11 mouse cellular contexts compared by ENCODE assay signal in genomic region chr1:144306284-144306683, GRCm38 (mm10). TPM values are rescaled to one million over a fixed set of nuclear protein-coding genes. Genes with fewer than 3 reads are reported as not detected.
DNase-seq lines count a peak whose midpoint lies in the region; ATAC-seq and TF ChIP-seq lines count a peak whose summit lies in the region.
"Had no signal": no experiment of that assay in that cellular context is flagged by ENCODE, and none has a peak within 500 bp of the region (broad histone marks: within the 10 kb centered on the region; RNA-seq: fewer than 3 reads in every experiment).

No protein-coding gene starts in this region.

- intact Hi-C loops in left cerebral cortex, adult 2 months (cut with DNase I) = no loop called here

- peak overlapping the region; percentile 33; the same call in 1 of the 2 replicates for H3K27ac ChIP-seq in stomach, embryonic 14.5 days (ENCODE audit: low read length)
- no peak overlapping the region for H3K27ac ChIP-seq in left cerebral cortex, adult 2 months
- H3K27ac ChIP-seq in midbrain, embryonic 10.5 days (replicated peaks) = no peak overlapping the region
- H3K27ac ChIP-seq: lung, embryonic 15.5 days had no signal

- ATAC-seq in stomach, embryonic 14.5 days (ENCODE audit: insufficient number of reproducible peaks, insufficient read depth, low FRiP score, low read depth) = peak; percentile 69; the same call in 1 of the 2 replicates

- DNase-seq in gastrocnemius, postnatal 10 days = peak; percentile 36
- no peak for DNase-seq in gastrocnemius, adult 8-10 months (ENCODE audit: low spot score in 2 of 2)
- peak; percentile 13 for DNase-seq in lung, postnatal 10 days
- no peak for DNase-seq in lung, postnatal 36 days
- DNase-seq in forelimb bud, embryonic 11.5 days (ENCODE audit: low read depth, low spot score) = peak; percentile 34
- no peak for DNase-seq in left cerebral cortex, adult 2 months (ENCODE audit: extremely low spot score in 1 of 2, low spot score in 2 of 2)
- no peak for DNase-seq in midbrain, embryonic 10.5 days (ENCODE audit: low spot score)
- DNase-seq: kidney, postnatal 36 days had no signal

- H3K4me3 ChIP-seq in stomach, embryonic 14.5 days (ENCODE audit: low read depth, low read length) = no peak overlapping the region
- H3K4me3 ChIP-seq in left cerebral cortex, adult 2 months = no peak overlapping the region
- H3K4me3 ChIP-seq in midbrain, embryonic 10.5 days = no peak overlapping the region
- H3K4me3 ChIP-seq: lung, embryonic 15.5 days had no signal

- no peaks in the 10 kb centered on the region for H3K9me3 ChIP-seq in stomach, embryonic 14.5 days (ENCODE audit: control insufficient read depth, low read depth, low read length)
- no peaks in the 10 kb centered on the region for H3K9me3 ChIP-seq in midbrain, embryonic 10.5 days (replicated peaks)
- H3K9me3 ChIP-seq: lung, embryonic 15.5 days had no signal

- H3K36me3 ChIP-seq in stomach, embryonic 14.5 days (ENCODE audit: control insufficient read depth, insufficient read depth, low read length) = no peaks in the 10 kb centered on the region
- no peaks in the 10 kb centered on the region for H3K36me3 ChIP-seq in midbrain, embryonic 10.5 days
- H3K36me3 ChIP-seq: lung, embryonic 15.5 days had no signal

- no peaks in the 10 kb centered on the region for H3K27me3 ChIP-seq in stomach, embryonic 14.5 days (ENCODE audit: control insufficient read depth, insufficient read depth, low read length)
- H3K27me3 ChIP-seq in midbrain, embryonic 10.5 days (ENCODE audit: low read depth, poor library complexity, severe bottlenecking) = no peaks in the 10 kb centered on the region
- H3K27me3 ChIP-seq: lung, embryonic 15.5 days had no signal

- no peak overlapping the region for H3K9ac ChIP-seq in stomach, embryonic 14.5 days (replicated peaks; ENCODE audit: low read depth, low read length)
- H3K9ac ChIP-seq: lung, embryonic 15.5 days had no signal

- H3K4me1 ChIP-seq in stomach, embryonic 14.5 days (ENCODE audit: control insufficient read depth, insufficient read depth, low read length) = 0 out of 2 replicates have a peak, but pooled peaks cover 3% of the 10 kb centered on the region
- no peaks in the 10 kb centered on the region for H3K4me1 ChIP-seq in midbrain, embryonic 10.5 days
- H3K4me1 ChIP-seq: lung, embryonic 15.5 days had no signal

- no peak for TF ChIP-seq CTCF in left cerebral cortex, adult 2 months (IDR thresholded peaks at IDR 0.05)

- WGBS in stomach, embryonic 14.5 days = 35% methylated on average over 2 of the region's 2 CpGs
- WGBS in midbrain, embryonic 10.5 days = 80% methylated on average over 2 of the region's 2 CpGs

- no peak overlapping the region for H3K4me2 ChIP-seq in stomach, embryonic 14.5 days (replicated peaks; ENCODE audit: low read depth, low read length)
- H3K4me2 ChIP-seq: lung, embryonic 15.5 days had no signal

RNA-seq across cellular contexts. Expression of gene Rgs1, which starts 57.2 kb away (rescaled TPM):
- total RNA-seq in gastrocnemius, postnatal 10 days (2021) = not detected
- total RNA-seq in gastrocnemius, adult 8-10 months (2022) = not detected
- not detected in 2 replicates for polyA plus RNA-seq in stomach, embryonic 14.5 days (2014; fragmentation: Nextera tagmentation; extraction: Ambion mirVana)
- under 1 TPM in 1 of 2 experiments, not detected in 1; 0.51 TPM for total RNA-seq in left cerebral cortex, adult 2 months (2021)
- not detected in 2 replicates for polyA plus RNA-seq in midbrain, embryonic 10.5 days (2016; fragmentation: Nextera tagmentation; extraction: Ambion mirVana)
- polyA plus RNA-seq: hindbrain, embryonic 11.5 days had no signal

Comparison
In these comparisons a context has a peak if more than half of its experiments do, and no peak if none do; other contexts are left out.
1. DNase-seq: peak in gastrocnemius, postnatal 10 days (single experiment), lung, postnatal 10 days (single experiment) and forelimb bud, embryonic 11.5 days (single experiment); none in gastrocnemius, adult 8-10 months (0 of 2), lung, postnatal 36 days (single experiment), left cerebral cortex, adult 2 months (0 of 2) and midbrain, embryonic 10.5 days (single experiment).